Mouse (Mus musculus) testis, postnatal 10 days (tissue): ENCODE results near the gene Ccdc152.

ENCODE experiments used
- DNase-seq: peaks from one replicate; pipeline ENCODE4 v3.0.0; 2021; ENCODE audit warnings: low spot score

The Ccdc152 gene

DNA sequence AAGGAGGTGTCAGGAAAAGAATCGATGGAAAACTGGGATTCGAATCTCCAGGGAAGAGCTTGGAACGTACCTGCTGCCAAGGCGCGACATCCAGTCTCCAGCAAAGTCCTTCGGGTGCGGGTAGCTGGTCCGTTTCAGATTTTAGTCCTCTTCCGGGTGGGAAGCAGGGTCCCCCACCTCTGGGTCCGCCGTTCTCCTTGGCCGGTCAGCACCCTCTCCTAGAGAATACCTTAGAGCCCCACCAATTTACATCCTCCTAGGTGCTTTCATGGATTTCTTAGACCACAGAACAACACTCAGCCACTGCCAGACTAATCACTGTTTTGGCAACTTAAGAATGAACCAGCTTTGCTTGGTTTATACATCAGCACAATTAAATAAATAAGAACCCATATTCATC is at the start of gene Ccdc152:
Gene Ccdc152 (minus strand): TSS at position 101 of the 400 bp plus-strand sequence.
- no peak for DNase-seq

DNA sequence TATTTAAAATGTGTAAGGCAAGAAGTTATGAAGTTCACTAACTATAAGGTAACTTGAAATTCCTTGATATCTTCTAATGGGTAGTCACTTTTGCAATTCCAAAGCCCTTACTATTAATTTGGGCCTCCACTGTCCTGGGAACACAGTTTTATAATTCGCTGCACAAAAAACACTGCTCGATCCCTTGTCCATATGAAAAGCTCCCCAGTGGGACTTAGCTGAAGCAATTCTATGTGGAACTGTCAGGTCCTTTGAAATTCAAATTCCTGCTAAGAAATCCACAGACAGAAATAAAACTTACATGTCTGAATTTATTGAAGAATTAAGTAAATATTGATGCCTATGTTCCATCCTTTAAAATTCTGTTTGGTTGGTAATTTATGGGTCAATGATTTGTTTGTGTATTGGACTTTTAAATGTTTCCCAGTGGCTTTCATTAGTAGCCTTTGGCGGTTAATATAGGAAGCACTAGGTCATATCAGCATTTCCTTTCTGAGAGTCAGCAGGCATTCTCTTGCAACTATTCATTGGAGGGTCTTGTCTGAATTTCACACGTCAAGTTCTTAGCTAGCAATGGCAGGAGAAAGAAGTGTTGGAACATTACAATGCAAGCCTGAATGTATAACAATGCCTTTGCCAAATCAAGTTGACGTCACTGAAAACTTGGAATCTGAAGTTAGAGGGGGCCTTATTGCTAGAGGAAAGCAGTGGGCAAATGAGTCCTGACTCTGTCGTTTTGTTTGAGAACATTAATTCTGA is 46.2 kb upstream of the Ccdc152 start:
- no peak for DNase-seq

DNA sequence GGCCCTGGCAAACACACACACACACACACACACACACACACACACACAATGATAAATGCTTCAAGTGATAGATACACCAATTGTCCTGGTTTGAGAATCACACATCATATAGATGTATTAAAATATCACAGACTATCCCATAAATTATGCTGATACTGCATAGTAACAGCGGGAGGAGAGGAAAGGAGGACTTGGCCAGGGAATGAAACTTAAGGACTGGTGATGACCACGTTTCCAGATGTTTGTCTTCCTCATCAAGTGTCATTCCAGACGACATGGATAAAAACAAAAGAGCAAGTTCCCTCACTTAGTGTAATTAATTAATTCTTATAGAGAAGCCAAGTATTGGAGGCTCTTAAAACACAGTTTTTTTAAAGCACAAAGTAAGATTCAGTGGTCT is 43.4 kb upstream of the Ccdc152 start:
- no peak for DNase-seq

DNA sequence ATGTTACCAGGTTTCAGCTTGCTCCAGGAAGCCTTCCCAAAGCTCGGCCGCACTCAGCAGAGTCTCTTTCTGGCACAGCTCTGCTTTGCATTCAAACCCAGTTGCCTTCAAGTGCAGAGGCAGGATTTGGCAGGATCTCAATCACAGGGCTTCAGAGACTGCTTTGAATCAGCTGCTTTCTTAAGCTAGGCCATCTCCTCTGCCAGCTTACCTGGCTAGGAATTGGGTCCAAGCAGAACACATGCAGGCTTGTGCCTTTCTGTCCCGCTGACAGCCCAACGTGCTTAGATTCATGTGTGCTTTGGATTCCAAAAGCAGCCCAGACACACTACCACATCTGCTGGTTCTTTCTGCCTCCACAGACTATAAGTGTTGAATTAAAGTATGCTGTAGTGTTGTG is 41.2 kb upstream of the Ccdc152 start:
- no peak for DNase-seq

DNA sequence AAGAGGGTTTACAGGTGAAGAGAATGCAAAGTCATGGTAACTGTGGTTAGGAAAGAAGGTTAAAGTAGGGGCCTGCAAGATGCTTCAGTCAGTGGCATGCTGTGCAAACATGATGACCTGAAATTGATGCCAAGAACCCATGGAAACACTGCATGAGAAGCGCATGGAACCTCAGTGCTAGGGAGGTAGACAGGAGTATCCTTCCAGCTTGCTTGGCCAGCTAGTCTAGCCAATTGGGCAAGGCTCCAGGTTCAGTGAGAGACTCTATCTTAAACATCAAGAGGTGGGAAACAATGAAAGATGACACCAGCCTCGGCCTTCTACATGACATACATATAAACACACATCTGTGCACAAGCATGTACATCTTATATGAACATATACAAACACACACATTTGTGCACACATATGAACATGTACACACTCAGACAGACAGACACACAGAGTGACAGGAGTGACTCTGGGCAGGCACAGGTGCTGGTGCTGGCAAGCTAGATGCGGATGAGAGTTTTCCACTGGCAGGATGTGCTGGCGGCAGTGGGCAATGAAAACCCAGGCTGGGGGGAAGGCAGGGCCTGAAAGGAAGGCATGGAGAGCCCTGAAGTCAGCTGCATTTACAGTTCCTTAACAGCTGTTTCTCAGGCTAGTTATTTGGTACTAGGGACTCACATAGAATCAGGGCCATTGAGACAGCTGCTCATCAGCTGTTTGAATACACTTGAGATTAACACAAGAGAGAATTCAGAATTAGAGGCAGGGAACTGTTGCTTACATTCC is 38.7 kb upstream of the Ccdc152 start:
- DNase-seq: peak; percentile 43

DNA sequence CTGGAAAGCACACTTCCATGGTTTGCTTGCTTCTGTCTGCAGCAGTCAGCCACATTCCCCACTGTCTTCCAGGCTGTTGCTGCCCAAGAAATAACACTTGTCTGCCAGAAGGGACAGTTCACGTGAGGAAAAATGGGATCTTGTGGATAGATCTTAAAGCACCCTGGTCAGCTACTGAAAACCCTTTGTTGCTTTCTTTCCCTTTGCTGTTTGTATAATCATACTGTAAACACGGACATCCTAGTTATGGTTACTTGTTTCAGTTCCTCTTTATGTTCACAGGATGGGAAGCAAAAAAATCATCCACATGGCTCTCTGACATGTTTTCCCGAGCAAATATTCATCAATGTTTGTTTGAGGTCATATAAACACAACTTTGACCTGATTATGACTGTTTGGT is 36.5 kb upstream of the Ccdc152 start:
- no peak for DNase-seq

DNA sequence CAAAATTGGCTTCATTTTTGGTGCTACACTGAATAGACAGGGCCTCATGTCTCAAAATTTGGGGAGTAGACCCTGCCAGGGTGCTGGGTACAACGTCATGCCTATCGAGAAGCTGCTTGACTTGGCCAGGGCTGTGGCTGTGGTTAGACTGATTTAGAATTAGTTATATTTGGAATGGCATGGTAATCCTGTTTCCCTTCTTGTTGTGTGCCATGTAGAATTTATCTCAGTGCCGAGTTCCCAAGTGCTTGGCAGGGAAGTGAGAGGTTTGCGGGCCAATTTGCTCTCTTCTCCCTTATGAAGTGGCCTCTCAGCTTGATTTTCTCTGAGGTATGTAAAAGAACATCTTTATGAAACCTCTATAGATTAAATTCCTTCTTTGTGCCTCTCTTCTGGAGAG is 29.2 kb upstream of the Ccdc152 start:
- DNase-seq: no peak

DNA sequence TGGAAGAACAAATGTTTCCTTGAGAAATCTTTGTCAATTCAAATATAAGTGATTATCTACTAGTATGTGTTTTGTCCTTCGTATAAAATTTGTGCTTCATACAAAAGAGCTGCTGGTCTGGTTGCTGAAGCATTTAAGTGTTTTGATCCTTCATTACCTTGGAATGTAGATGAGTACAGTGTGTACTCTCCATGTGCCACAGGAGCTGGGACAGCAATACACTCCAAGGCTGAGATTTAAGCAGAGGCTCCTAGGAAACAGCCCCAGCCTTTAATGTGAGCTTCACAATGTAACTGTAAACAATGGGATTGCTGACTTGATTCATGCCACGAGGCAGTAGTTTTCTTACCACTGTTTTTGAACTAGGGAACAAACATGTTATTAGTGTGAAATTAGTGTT is 28.5 kb upstream of the Ccdc152 start:
- no peak for DNase-seq

DNA sequence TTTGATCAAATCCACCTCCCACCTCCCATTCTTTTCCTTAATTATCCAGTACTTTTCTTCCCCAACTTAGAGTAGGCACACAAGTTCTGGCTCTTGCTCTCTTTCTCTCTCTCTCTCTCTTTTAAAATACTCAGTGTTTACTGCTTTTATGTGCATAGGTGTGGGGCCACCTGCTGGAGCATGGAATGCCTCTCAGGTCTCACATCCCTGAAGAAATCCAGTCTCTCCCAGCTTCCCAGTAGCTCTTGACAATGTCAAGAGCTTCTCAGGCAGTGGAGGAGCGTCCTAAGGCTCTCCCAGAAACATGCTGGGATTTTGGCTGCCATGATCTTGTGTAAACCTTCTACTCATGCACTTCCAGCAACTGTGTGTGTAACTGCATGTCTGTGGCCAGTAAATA is 27.0 kb upstream of the Ccdc152 start:
- DNase-seq: no peak

DNA sequence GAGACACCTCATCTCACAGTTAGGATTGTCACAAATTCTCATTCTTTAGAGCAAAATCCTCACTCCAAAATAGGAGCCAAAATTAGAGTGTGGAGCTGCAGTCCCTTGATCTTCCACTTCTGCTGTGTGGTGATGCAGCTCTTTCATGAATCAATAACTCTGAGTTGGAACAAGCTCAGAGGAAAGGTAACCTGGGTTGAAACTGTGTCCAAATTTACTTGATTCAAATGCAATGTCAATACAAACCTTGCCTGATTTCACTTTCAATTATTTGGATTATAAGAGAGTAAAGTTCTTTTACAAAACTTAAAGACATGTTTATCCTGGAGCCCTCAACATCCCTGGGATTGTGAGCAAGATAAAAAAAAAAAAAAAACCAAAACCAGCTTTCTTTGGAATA is 19.7 kb upstream of the Ccdc152 start:
- no peak for DNase-seq

DNA sequence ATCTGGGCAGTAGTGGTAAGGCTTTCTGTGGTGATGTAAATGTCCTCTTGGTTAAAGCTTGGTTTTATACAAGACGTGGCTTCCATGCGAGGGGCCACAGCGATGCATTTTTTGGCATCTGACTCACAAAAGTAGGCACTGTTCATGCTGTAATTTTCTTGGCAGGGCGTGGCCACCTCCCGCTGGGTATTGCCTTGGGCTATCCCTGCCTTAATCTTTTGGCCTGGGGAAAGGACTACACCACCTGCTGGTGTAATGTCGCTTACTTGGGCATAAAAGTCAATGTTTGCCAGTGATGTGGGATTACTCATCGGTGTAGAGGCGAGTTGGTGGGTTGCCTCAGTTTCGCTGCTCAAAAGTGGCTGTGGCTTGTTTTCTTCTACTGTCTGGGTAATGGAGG is 16.6 kb upstream of the Ccdc152 start:
- no peak for DNase-seq

DNA sequence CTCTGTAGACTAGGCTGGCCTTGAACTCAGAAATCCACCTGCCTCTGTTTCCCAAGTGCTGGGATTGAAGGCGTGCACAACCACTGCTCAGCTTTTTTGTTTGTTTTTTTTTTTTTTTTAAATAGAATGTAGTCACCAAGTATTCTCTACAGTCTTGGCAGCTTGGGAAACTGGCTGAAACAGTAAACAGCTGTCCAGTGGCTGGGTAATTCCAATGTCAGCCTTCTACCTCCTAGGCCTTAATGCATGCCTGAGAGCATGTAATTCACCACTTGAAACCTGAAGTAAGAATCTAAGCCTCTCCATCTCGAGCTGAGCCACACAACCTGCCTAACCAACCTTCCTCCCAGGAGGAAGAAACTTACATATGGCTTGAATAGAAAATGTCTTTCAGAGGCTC is 13.3 kb upstream of the Ccdc152 start:
- DNase-seq: no peak

DNA sequence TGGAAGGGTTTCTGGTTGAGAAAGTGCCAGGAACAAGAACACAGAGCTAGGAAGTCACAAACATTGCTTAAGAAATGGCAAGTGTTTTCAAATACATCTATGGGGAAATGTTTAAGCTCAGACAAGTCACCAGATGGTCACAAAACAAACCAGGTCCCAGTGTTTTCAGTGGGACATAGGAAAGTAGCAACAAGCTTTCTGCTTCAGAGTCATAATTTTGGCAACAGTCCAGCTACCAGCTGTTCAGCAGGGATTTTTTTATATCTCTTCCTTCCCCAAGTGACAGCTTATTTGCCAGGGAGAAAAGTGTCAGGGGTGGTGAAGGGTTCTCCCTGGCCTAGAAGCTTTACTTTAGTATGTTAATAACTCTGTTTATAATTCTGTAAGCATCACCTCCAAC is 9.6 kb upstream of the Ccdc152 start:
- no peak for DNase-seq

DNA sequence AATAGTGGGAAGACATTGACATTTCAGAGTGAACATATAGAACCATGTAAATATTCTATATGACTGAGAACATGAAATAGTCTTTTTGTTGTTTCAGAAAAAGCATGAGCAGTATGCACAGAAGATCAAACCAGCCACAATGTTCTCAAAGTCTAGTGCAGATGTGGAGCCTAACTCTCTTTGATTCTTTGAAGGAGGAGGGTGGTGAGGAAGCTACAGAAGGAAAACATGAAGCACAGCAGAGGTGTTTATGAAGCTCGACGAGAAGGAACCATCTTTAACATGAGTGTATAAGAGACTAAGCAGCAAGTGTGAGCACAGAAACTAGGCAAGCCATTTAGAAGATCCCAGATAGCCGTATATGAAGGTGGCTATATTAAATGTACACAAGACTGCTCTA is 6.5 kb upstream of the Ccdc152 start:
- DNase-seq: no peak

DNA sequence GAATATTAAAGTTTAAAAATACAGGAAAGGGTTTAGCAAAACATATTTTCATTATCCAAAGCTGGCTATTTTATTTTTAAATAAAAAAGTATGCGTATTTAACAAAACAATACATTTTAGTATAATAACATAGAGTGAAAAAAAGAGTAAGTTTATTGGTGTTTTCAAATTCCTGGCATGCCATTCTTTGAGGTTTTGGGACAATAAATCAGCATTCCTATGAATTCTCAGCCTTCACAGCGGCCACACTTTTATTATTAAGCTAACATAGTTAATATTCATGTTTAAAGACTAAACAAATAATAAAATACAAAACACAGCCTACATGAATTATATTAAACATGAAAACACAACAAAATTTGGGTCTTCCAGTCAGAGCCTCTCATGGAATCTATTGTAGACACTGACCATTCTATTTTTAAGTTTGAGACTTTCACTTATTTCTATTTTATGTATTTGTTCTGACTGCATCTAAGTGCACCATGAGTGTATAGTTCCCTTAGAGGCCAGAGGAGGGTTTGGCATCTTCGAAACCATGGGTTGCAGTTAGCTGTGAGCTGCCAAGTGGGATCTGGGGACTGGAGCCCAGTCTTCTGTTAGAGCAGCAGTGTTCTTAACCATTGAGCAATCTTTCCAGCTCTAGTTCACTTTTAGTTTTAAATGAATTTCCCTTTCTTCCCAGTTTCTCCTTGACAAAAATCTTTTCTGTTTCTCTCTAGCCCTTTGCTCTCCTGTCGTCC is 2.8 kb downstream of the Ccdc152 start:
- DNase-seq: no peak

DNA sequence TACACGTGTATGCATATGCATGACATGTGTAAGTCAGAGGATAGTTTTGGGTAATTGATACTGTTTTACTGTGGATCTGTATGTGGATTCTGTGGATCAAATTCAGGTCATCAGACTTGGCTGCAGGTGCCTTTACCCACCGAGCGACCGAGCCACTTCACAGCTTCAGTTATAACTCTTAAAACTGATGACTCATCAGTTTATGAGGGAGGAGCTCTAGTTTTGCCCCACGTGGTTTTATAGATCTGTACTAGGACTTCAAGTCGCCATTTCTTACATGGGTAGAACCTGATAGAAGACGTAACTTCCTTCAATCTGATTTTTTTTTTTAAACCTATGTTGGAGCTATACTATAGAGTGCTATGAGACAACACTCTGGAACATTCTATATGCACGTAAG is 5.7 kb downstream of the Ccdc152 start:
- DNase-seq: no peak

DNA sequence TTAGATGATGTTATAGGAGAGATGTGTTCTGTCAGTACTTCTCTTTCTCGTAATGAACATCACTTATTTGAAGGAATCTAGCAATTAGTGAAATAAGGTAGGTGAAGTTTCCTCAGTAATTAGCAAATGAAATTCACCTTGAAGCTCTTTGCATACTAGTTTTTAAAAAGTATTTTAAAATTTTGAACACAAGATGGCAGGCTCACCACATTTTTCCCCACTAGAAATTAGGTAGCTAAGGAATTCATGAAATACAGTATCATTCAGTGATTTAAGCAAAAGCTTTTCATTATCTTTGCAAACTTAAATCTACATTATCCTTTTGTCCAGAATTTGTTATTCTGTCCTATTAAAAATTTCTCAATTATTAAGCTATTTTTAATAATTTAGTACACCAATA is 7.3 kb downstream of the Ccdc152 start:
- DNase-seq: no peak

DNA sequence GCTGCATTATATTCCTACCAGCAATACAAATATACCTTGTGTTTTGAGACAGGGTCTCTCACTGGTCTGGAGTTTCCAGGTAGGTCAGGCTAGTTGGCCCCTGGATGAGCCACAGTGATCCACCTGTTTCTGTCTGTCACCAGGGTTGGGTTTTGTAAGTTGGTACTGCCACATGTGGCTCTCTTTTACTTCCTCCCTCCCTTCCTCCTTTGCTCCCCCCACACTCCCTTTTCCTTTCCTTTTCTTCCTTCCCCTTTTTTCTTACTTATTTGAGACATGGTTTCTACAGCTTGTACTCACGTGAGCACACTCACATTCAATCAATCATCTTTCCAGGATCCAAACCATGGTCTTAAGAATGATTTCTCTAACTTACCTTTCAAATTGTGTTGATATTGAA is 9.8 kb downstream of the Ccdc152 start:
- no peak for DNase-seq

DNA sequence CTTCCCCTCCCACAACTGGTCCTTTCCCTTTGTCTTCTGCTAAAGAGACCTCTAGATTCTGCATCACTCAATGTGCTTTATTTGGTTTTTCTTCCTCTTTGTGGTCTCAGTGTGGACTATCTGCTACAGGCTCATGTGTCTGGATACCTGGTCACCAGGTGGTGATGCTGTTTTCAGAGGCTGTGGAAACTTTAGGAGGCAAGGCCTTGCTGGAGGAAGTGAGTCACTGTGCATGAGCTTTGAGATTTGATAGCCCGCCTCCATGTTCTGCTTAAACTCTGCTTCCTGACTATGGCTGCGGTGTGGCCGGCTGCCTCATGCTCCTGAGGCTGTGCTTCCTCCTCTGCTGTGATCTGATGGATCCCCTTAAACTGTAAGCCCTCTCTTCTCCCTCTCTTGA is 12.9 kb downstream of the Ccdc152 start:
- DNase-seq: no peak

DNA sequence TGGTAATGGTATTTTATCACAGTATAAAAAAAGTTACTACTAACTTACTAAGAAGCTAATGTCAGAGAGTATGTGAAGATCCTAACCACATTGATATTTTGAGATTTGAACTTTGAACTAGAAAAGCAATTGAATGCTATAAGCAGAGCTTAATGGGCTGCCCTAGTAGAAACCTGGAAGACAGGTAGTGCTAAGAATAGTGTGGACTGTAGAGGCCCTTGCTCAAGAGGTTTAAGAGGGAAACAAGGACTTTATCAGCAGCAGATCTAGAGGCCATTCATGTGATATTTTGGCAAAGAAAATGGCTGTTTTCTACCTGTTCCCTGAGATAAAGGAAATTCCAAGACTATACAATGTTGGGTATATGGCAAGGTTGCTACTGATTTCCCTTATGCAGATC is 17.3 kb downstream of the Ccdc152 start:
- no peak for DNase-seq

DNA sequence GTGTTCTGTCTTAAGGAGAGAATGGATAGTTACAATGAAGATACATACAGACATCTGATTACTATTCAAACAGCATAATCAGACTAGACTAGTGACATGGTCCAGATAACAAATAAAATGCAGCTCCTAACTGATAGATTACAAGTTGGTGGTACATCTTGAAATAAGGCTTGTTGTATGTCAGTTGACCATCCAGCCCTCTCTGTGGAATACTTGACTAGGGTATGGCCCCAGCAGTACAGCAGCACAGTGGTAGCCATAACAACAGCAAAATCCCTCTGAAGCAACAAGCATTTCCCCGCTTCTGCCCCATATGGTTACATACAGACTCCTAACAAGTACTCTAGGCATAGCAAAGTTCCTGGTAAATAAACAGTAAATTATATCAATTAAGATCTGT is 21.6 kb downstream of the Ccdc152 start:
- no peak for DNase-seq

DNA sequence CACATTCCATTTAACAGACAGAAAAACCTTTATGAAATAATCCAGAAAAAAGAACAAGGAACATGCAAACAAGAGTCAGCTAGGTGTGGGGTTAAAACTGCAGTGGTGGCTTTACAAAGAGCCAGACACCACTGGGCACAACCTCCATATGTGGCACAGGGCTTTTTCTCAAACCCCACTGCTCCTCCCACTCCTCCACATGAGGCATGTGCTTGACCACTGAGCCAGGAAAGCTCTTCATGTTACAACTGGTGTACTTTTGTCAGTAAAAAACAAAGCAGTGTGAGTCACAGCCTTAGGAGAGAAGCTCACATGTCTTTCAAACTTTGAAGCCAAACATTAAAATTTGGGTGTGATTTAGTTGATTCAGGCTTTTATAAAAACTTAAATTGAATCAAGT is 22.1 kb downstream of the Ccdc152 start:
- no peak for DNase-seq

DNA sequence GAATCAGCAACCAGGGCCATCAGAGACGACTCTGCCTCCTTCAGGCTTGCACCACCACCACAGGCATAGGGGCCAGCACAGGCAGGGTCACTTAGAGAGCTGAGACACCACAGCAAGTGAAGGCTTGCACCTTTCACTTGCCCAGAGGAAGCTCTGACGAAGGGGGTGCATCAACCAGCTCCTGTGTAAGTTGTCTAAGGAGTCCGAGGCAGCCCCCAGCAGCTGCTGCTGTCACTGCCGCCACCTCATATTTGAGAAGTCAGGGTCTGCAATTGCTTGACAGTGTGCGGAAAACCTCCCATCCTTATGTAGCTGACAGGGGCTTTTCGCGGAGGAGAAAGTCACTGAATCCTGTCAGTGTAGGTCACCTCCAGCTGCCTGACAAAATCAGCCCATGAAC is 24.1 kb downstream of the Ccdc152 start:
- DNase-seq: no peak
